Mouse (Mus musculus): ENCODE measurements around the gene Chrnb2. TPM values are rescaled to one million over a fixed set of nuclear protein-coding genes. Genes with fewer than 3 reads are reported as not detected.
A peak's percentile ranks its signal among the peaks of the same experiment; 100 is the strongest.

The Chrnb2 gene
- total and polyA plus RNA-seq, 3 experiments, result 0.19 to 1.3 (median 0.59) TPM

DNA sequence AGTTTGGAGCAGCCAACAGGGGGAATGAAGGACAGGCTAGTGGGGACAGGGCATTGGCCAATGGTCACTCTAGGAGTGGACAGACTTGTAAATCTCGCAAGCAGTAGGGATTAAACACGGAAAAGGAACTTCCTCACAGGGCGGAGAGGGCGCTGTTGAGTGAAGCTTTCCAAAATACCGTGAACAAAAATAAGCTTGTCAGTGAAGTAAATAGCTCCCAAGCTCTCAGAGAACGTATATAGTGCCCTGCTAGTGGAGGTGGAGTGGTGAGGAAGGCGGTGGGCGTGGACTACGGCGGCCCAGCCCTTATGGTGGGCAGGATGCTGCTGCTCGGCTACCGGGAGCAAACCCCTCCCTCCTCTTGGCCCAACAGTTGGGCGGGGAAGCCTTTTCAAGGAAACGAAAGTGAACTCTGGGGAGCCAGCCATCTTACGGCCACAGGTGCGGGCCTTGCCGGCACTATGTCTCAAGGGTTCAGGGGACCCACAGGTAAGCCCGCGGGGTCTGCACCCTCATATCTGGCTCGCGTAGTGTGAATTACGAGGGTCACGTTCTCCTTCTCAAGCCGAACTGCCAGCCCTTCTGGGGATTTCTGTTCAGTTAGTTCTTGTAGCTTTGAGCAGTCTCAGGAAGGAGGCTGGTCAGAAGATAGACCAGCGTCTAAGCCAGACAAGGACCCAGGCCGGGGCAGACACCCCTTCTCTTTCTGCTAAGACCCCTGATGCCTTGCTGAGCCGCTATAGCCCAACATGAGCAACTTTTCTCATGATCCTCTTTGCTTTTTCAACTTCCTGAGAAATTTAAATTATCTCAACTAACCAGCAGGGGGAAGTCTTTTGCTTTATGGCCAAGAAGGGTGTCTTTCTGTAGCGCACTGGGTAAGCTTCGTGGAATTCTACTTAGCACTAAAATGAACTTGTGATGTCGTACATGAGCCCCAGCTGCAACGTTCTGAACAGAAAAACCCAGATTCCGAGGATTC lies 33.8 kb downstream of the Chrnb2 start (continued):
- no peak for TF ChIP-seq MAFK (IDR thresholded peaks at IDR 0.05; ENCODE audit: insufficient replicate concordance, low read length)

- H3K9ac ChIP-seq (ENCODE audit: insufficient read depth, low read depth), result no peak overlapping the region
- no peak overlapping the region for H3K27ac ChIP-seq (ENCODE audit: insufficient read depth, low read depth)
- no peak for DNase-seq (ENCODE audit: extremely low read depth)
- no peaks in the 10 kb centered on the region for H3K9me3 ChIP-seq (replicated peaks; ENCODE audit: low read length)
- dilution Hi-C loops (cut with MboI; ENCODE audit: extremely low pct_ligation_motif_present, extremely low pct_unique_long_range_greater_than_20kb, low sequenced_read_pairs) (no loop called here), in situ Hi-C loops (cut with MboI; ENCODE audit: low pct_ligation_motif_present, low pct_unique_long_range_greater_than_20kb, low sequenced_read_pairs) (no loop called here)
- H3K27me3 ChIP-seq (replicated peaks), result no peaks in the 10 kb centered on the region
- H3K4me2 ChIP-seq (ENCODE audit: insufficient read depth, low read depth, poor library complexity, severe bottlenecking), result no peak overlapping the region
- peaks cover 0 to 13% of the 10 kb centered on the region in 2 experiments for H3K36me3 ChIP-seq (replicated peaks in 1 of 2; ENCODE audit: control insufficient read depth in 1 of 2, insufficient read depth in 1 of 2, low read length in 1 of 2)
- no peak overlapping the region for H3K4me3 ChIP-seq (replicated peaks in 1 of 3; ENCODE audit: low read depth in 2 of 3, low read length in 2 of 3, poor library complexity in 1 of 3)
- TF ChIP-seq ZMIZ1 (IDR thresholded peaks at IDR 0.05; ENCODE audit: low read depth, low read length) (no peak), CTCF (conservative IDR thresholded peaks at IDR 0.05 in 1 of 2, IDR thresholded peaks at IDR 0.05 in 1 of 2; ENCODE audit: low read depth in 2 of 2, low read length in 2 of 2) (peak in 1 of 2 experiments; percentile 38; a peak in 2 of 4 replicates), TCF12 (IDR thresholded peaks at IDR 0.05; ENCODE audit: low read depth, low read length) (no peak), RCOR1 (conservative IDR thresholded peaks at IDR 0.05; ENCODE audit: low read depth, low read length) (no peak), RAD21 (IDR thresholded peaks at IDR 0.05; ENCODE audit: low read depth, low read length) (peak; percentile 14), ETS1 (conservative IDR thresholded peaks at IDR 0.05; ENCODE audit: low read depth, low read length) (no peak)
- H3K79me2 ChIP-seq (replicated peaks; ENCODE audit: control insufficient read depth, extremely low read depth, insufficient read depth, poor library complexity, severe bottlenecking), result peaks cover 20% of the 10 kb centered on the region
- H3K4me1 ChIP-seq (ENCODE audit: control insufficient read depth in 1 of 2, insufficient read depth in 2 of 2), result peaks cover 13 to 58% of the 10 kb centered on the region in 2 experiments
Measured at GRCm38 (mm10) chr3:89728848-89729247, 35.6 kb downstream of the Chrnb2 start.

GRCm38 (mm10) chr3:89727028-89727427 lies 37.4 kb downstream of the Chrnb2 start:
- dilution Hi-C loops (cut with MboI; ENCODE audit: extremely low pct_ligation_motif_present, extremely low pct_unique_long_range_greater_than_20kb, low sequenced_read_pairs) (no loop called here), in situ Hi-C loops (cut with MboI; ENCODE audit: low pct_ligation_motif_present, low pct_unique_long_range_greater_than_20kb, low sequenced_read_pairs) (no loop called here)
- peak; percentile 84 for DNase-seq (ENCODE audit: extremely low read depth)
- H3K4me3 ChIP-seq (replicated peaks in 1 of 3; ENCODE audit: low read depth in 2 of 3, low read length in 2 of 3, poor library complexity in 1 of 3), result no peak overlapping the region
- H3K9me3 ChIP-seq (replicated peaks; ENCODE audit: low read length), result no peaks in the 10 kb centered on the region
- H3K4me2 ChIP-seq (ENCODE audit: insufficient read depth, low read depth, poor library complexity, severe bottlenecking), result no peak overlapping the region
- H3K36me3 ChIP-seq (replicated peaks in 1 of 2; ENCODE audit: control insufficient read depth in 1 of 2, insufficient read depth in 1 of 2, low read length in 1 of 2), result peaks cover 0 to 9% of the 10 kb centered on the region in 2 experiments
- H3K79me2 ChIP-seq (replicated peaks; ENCODE audit: control insufficient read depth, extremely low read depth, insufficient read depth, poor library complexity, severe bottlenecking), result peaks cover 9% of the 10 kb centered on the region
- H3K27ac ChIP-seq (ENCODE audit: insufficient read depth, low read depth), result no peak overlapping the region
- TF ChIP-seq SIN3A (IDR thresholded peaks at IDR 0.05; ENCODE audit: low read length), result 0 out of 2 replicates have a peak, but pooled peaks have one; percentile 43
- peak; percentile 37; the same call in 1 of the 2 replicates for TF ChIP-seq MEF2A (IDR thresholded peaks at IDR 0.05; ENCODE audit: borderline replicate concordance, low read depth, low read length)
- TF ChIP-seq NELFE (IDR thresholded peaks at IDR 0.05; ENCODE audit: low read depth, low read length), result peak; percentile 39; the same call in 1 of the 2 replicates
- peak; percentile 73 for TF ChIP-seq RAD21 (IDR thresholded peaks at IDR 0.05; ENCODE audit: low read depth, low read length)
- TF ChIP-seq MAFK (IDR thresholded peaks at IDR 0.05; ENCODE audit: insufficient replicate concordance, low read length), result peak; percentile 68; the same call in 1 of the 2 replicates
- TF ChIP-seq KAT2A (IDR thresholded peaks at IDR 0.05; ENCODE audit: insufficient replicate concordance, low read length), result no peak
- TF ChIP-seq RCOR1 (conservative IDR thresholded peaks at IDR 0.05; ENCODE audit: low read depth, low read length), result no peak
- TF ChIP-seq SMC3 (IDR thresholded peaks at IDR 0.05; ENCODE audit: low read depth, low read length), result peak; percentile 84
- TF ChIP-seq BHLHE40 (IDR thresholded peaks at IDR 0.05; ENCODE audit: low read depth, low read length), result peak; percentile 43; the same call in 1 of the 2 replicates
- TF ChIP-seq ELF1 (IDR thresholded peaks at IDR 0.05; ENCODE audit: low read depth, low read length), result peak; percentile 83
- TF ChIP-seq CTCF (conservative IDR thresholded peaks at IDR 0.05 in 1 of 2, IDR thresholded peaks at IDR 0.05 in 1 of 2; ENCODE audit: low read depth in 2 of 2, low read length in 2 of 2), result peak; percentile 53 to 87; a peak in 3 of 4 replicates
- no peaks in the 10 kb centered on the region for H3K27me3 ChIP-seq (replicated peaks)
- peaks cover 6 to 40% of the 10 kb centered on the region in 2 experiments for H3K4me1 ChIP-seq (ENCODE audit: control insufficient read depth in 1 of 2, insufficient read depth in 2 of 2)
- peak overlapping the region; percentile 13; the same call in 1 of the 2 replicates for H3K9ac ChIP-seq (ENCODE audit: insufficient read depth, low read depth)

Data from CH12.LX (cell line).